Mouse (Mus musculus) small intestine, adult 2 months (tissue): Measurements from ENCODE around the gene Nfatc2. TPM values are rescaled to one million over a fixed set of nuclear protein-coding genes. Genes with fewer than 3 reads are reported as not detected.
A peak's percentile ranks its signal among the peaks of the same experiment; 100 is the strongest.

Experiments
- H3K27ac ChIP-seq: fragments of 200-500 bp; 2 replicates; pipeline ENCODE4 v1.5.1; 2012; ENCODE audit warnings: low read depth, low read length, control low read depth, inconsistent platforms; ENCODE audit not compliant: insufficient read depth
- H3K27me3 ChIP-seq: fragments of 200-500 bp; 2 replicates; pipeline ENCODE4 v1.6.1; 2012; ENCODE audit warnings: mild to moderate bottlenecking, moderate library complexity, low read length, inconsistent platforms; ENCODE audit not compliant: control insufficient read depth, insufficient read depth
- H3K36me3 ChIP-seq: fragments of 200-500 bp; 2 replicates; pipeline ENCODE4 v1.6.1; 2012; ENCODE audit warnings: mild to moderate bottlenecking, low read length, control low read depth, inconsistent platforms; ENCODE audit not compliant: control insufficient read depth, insufficient read depth
- H3K4me1 ChIP-seq: fragments of 200-500 bp; 2 replicates; pipeline ENCODE4 v1.6.1; 2012; ENCODE audit warnings: low read length, inconsistent platforms, mixed read lengths; ENCODE audit not compliant: control insufficient read depth, insufficient read depth, insufficient read length
- H3K4me3 ChIP-seq: fragments of 200-500 bp; 2 replicates; pipeline ENCODE4 v1.5.1; 2012; ENCODE audit warnings: low read depth, mild to moderate bottlenecking, control low read depth, inconsistent platforms, low read length, moderate library complexity
- CTCF ChIP-seq: fragments of 200-500 bp; IDR thresholded peaks from 2 replicates; pipeline ENCODE4 v1.5.1; 2012; ENCODE audit warnings: low read depth, mild to moderate bottlenecking, control low read depth, inconsistent platforms, low read length, moderate library complexity, mixed read lengths; ENCODE audit not compliant: insufficient replicate concordance, insufficient read length; ENCODE audit errors: extremely low read depth
- POLR2A ChIP-seq: fragments of 200-500 bp; IDR thresholded peaks from 2 replicates; pipeline ENCODE4 v1.6.1; 2012; ENCODE audit warnings: low read depth, mild to moderate bottlenecking, control low read depth, inconsistent platforms, low read length, moderate library complexity
- WGBS: fragments of 180-500 bp; shearing (Covaris S2); methylation state at CpG from one replicate; pipeline ENCODE4 v1.1.7; 2018; 5-methylcytosine and 5-hydroxymethylcytosine counted together
- polyA plus RNA-seq: library from polyadenylated mRNA; depleted of rRNA; stranded (reverse); fragments of >200 nt; gene quantifications from 2 replicates; pipeline ENCODE4 v1.2.3, GENCODE M21; 2012

Nfatc2 gene
- polyA plus RNA-seq, 1 experiment: 3.9 TPM

- no peak overlapping the region for H3K27ac ChIP-seq
- H3K4me3 ChIP-seq: no peak overlapping the region
- TF ChIP-seq POLR2A (no peak), CTCF (peak; percentile 61; the same call in 1 of the 2 replicates)
- 10% methylated on average over 3 of the region's 3 CpGs for WGBS
- no peaks in the 10 kb centered on the region for H3K27me3 ChIP-seq
- no peaks in the 10 kb centered on the region for H3K36me3 ChIP-seq
- H3K4me1 ChIP-seq: no peaks in the 10 kb centered on the region
These were observed 150.5 kb downstream of the Nfatc2 start for GRCm38 (mm10) chr2:168450977-168451376.

GRCm38 (mm10) chr2:168448054-168448453, 153.4 kb downstream of the Nfatc2 start:
- Histone ChIP-seq H3K4me3 (no peak overlapping the region), H3K36me3 (no peaks in the 10 kb centered on the region), H3K27me3 (peaks cover 4% of the 10 kb centered on the region; the same call in 1 of the 2 replicates), H3K27ac (no peak overlapping the region), H3K4me1 (no peaks in the 10 kb centered on the region)
- no peak for TF ChIP-seq CTCF
- no peak for TF ChIP-seq POLR2A
- 34% methylated on average over 5 of the region's 5 CpGs for WGBS

- Histone ChIP-seq H3K27me3 (peaks cover 4% of the 10 kb centered on the region; the same call in 1 of the 2 replicates), H3K36me3 (no peaks in the 10 kb centered on the region), H3K27ac (no peak overlapping the region), H3K4me3 (no peak overlapping the region), H3K4me1 (no peaks in the 10 kb centered on the region)
- 16% methylated on average over 4 of the region's 4 CpGs for WGBS
- no peak for TF ChIP-seq CTCF
- TF ChIP-seq POLR2A: no peak
These were observed 153.9 kb downstream of the Nfatc2 start for GRCm38 (mm10) chr2:168447601-168448000.

- TF ChIP-seq POLR2A (no peak), CTCF (peak; percentile 91)
- Histone ChIP-seq H3K36me3 (no peaks in the 10 kb centered on the region), H3K4me3 (no peak overlapping the region), H3K27me3 (peaks cover 4% of the 10 kb centered on the region; the same call in 1 of the 2 replicates), H3K27ac (no peak overlapping the region), H3K4me1 (no peaks in the 10 kb centered on the region)
- 33% methylated on average over 10 of the region's 10 CpGs for WGBS
These were observed 156.1 kb downstream of the Nfatc2 start for GRCm38 (mm10) chr2:168445211-168445810.

- Histone ChIP-seq H3K27ac (no peak overlapping the region), H3K27me3 (peaks cover 4% of the 10 kb centered on the region; the same call in 1 of the 2 replicates), H3K4me1 (no peaks in the 10 kb centered on the region), H3K4me3 (no peak overlapping the region), H3K36me3 (no peaks in the 10 kb centered on the region)
- 47% methylated on average over 8 of the region's 8 CpGs for WGBS
- TF ChIP-seq CTCF (no peak), POLR2A (no peak)
These were observed 157.3 kb downstream of the Nfatc2 start for GRCm38 (mm10) chr2:168444126-168444525.

- Histone ChIP-seq H3K27ac (no peak overlapping the region), H3K36me3 (no peaks in the 10 kb centered on the region), H3K4me1 (no peaks in the 10 kb centered on the region), H3K4me3 (no peak overlapping the region), H3K27me3 (peaks cover 4% of the 10 kb centered on the region; the same call in 1 of the 2 replicates)
- TF ChIP-seq POLR2A: no peak
- WGBS: 88% methylated on average over 12 of the region's 12 CpGs
These were observed 160.0 kb downstream of the Nfatc2 start for GRCm38 (mm10) chr2:168441494-168441893.

GRCm38 (mm10) chr2:168440918-168441328, 160.5 kb downstream of the Nfatc2 start:
- Histone ChIP-seq H3K27me3 (peaks cover 4% of the 10 kb centered on the region; the same call in 1 of the 2 replicates), H3K36me3 (no peaks in the 10 kb centered on the region), H3K4me3 (no peak overlapping the region), H3K27ac (no peak overlapping the region), H3K4me1 (no peaks in the 10 kb centered on the region)
- no peak for TF ChIP-seq POLR2A
- no peak for TF ChIP-seq CTCF
- 93% methylated on average over 17 of the region's 17 CpGs for WGBS
